Mouse (Mus musculus): ENCODE data around the gene Klhl20. TPM values are rescaled to one million over a fixed set of nuclear protein-coding genes. Genes with fewer than 3 reads are reported as not detected.
A peak's percentile ranks its signal among the peaks of the same experiment; 100 is the strongest.

Klhl20 gene
- polyA plus RNA-seq, 1 experiment from 2014 or later: 22.2 TPM

DNA sequence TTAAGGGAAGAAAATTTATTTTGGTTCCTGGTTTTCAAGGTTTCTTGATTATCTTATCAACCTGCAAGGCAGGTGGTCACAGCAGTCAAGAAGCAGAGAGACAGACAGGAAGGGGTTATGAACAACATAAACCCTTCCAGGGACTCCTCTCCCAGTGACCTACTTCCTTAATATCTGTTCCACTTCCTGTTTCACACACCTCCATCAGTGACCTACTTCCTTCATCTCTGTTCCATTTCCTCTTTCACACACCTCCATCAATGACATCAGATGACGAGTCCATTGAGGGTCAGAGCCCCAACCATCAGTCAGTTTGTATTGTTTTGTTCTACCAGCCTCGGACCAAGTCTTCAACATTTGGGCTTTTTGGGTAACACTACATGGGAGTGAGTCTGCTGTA, 8.2 kb upstream of the Klhl20 start:
- H3K9me3 ChIP-seq: no peaks in the 10 kb centered on the region
- H3K27ac ChIP-seq: no peak overlapping the region
- 87% methylated on average over 2 of the region's 2 CpGs for WGBS
- no peak for ATAC-seq (ENCODE audit: low FRiP score, low read depth)
- no peak overlapping the region for H3K9ac ChIP-seq
- no peaks in the 10 kb centered on the region for H3K36me3 ChIP-seq
- no peak overlapping the region for H3K4me2 ChIP-seq (replicated peaks)
- H3K4me3 ChIP-seq: no peak overlapping the region
- H3K27me3 ChIP-seq (replicated peaks): no peaks in the 10 kb centered on the region
- peaks cover 5% of the 10 kb centered on the region; the same call in 1 of the 2 replicates for H3K4me1 ChIP-seq

GRCm38 (mm10) chr1:161126461-161126860, 4.8 kb downstream of the Klhl20 start:
- ATAC-seq (ENCODE audit: low FRiP score, low read depth): no peak
- Histone ChIP-seq H3K36me3 (peaks cover 2% of the 10 kb centered on the region; the same call in 1 of the 2 replicates), H3K4me1 (peaks cover 9% of the 10 kb centered on the region), H3K9me3 (no peaks in the 10 kb centered on the region), H3K4me2 (replicated peaks) (no peak overlapping the region), H3K27ac (no peak overlapping the region), H3K4me3 (no peak overlapping the region), H3K27me3 (replicated peaks) (no peaks in the 10 kb centered on the region), H3K9ac (no peak overlapping the region)
- 76% methylated on average over 1 of the region's 1 CpGs for WGBS

GRCm38 (mm10) chr1:161122661-161123418, 8.5 kb downstream of the Klhl20 start:
- WGBS: 92% methylated on average over 10 of the region's 10 CpGs
- no peak for ATAC-seq (ENCODE audit: low FRiP score, low read depth)

DNA sequence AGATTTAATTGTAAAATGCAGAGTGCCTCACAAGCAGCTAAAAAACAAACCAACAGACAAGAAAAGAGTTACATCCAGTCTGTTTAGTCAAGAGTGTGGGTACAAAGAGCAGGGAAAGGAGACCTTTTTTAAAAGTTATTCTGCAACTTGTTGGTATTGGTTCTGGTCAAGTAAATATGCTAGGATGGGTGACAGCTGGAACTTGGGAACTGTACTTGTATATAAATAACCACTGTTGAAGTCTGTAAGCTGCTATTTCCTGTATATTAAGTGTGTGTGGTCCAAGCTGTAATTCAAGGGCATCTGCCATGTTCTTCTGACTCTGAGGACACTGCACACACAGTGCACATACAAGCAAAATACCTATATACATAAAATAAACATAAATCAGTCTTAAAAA, 16.7 kb downstream of the Klhl20 start:
- Histone ChIP-seq H3K9me3 (no peaks in the 10 kb centered on the region), H3K27me3 (replicated peaks) (no peaks in the 10 kb centered on the region), H3K4me2 (replicated peaks) (no peak overlapping the region), H3K36me3 (peaks cover 2% of the 10 kb centered on the region), H3K4me3 (no peak overlapping the region), H3K27ac (no peak overlapping the region), H3K4me1 (no peaks in the 10 kb centered on the region), H3K9ac (no peak overlapping the region)
- no peak for ATAC-seq (ENCODE audit: low FRiP score, low read depth)

More at GRCm38 (mm10) chr1:161122661-161123418, 8.5 kb downstream of the Klhl20 start:
- Histone ChIP-seq H3K27me3 (replicated peaks) (no peaks in the 10 kb centered on the region), H3K9me3 (no peaks in the 10 kb centered on the region), H3K9ac (no peak overlapping the region), H3K36me3 (peaks cover 7% of the 10 kb centered on the region; the same call in 1 of the 2 replicates), H3K4me2 (replicated peaks) (no peak overlapping the region), H3K27ac (no peak overlapping the region), H3K4me1 (no peaks in the 10 kb centered on the region), H3K4me3 (no peak overlapping the region)

DNA sequence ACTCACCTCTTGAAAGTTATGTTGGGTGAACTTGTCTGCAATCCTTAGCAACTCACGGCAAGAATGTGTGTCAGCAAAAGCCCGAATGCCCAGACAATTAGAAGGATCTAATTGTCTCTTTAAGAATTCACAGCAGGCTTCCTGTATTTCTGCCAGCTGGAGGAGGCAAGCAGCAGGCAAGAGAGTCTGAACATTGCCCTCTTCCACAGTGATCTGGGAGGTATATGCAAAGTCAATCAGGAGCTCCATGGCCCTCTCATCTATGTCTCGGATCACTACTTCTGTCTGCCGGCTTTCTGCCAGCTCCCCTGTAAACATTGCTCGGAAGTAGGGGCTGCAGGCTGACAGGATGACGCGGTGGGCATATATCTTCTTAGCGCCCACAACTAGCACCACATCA, 22.1 kb downstream of the Klhl20 start:
- Histone ChIP-seq H3K36me3 (peaks cover 22% of the 10 kb centered on the region), H3K27ac (no peak overlapping the region), H3K4me3 (no peak overlapping the region), H3K4me1 (no peaks in the 10 kb centered on the region), H3K9ac (no peak overlapping the region), H3K4me2 (replicated peaks) (no peak overlapping the region), H3K9me3 (no peaks in the 10 kb centered on the region), H3K27me3 (replicated peaks) (no peaks in the 10 kb centered on the region)
- ATAC-seq (ENCODE audit: low FRiP score, low read depth): no peak
- 90% methylated on average over 8 of the region's 8 CpGs for WGBS

DNA sequence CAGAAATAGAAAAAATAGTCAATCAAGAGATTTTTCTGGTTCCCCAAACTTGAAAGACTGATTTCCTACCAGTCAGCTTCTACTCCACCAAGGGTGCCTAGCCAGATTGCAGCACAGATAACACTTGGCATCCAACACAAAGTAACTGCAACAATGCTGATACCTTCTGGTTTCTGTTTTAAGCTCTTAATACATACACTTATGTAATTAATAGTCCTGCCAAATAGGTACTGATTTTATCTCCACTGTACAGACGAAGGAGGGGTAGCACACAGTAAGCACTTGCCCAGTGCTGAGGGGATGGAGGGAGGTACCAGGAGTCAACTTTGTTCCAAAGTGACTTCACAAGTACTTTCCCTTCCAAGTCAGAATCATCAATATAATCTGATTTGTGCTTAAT, 27.5 kb downstream of the Klhl20 start:
- H3K36me3 ChIP-seq: peaks cover 30% of the 10 kb centered on the region
- no peaks in the 10 kb centered on the region for H3K9me3 ChIP-seq
- no peak overlapping the region for H3K27ac ChIP-seq
- H3K27me3 ChIP-seq (replicated peaks): no peaks in the 10 kb centered on the region
- 79% methylated on average over 1 of the region's 1 CpGs for WGBS
- H3K4me3 ChIP-seq: no peak overlapping the region
- no peaks in the 10 kb centered on the region for H3K4me1 ChIP-seq
- H3K9ac ChIP-seq: no peak overlapping the region
- ATAC-seq (ENCODE audit: low FRiP score, low read depth): no peak
- H3K4me2 ChIP-seq (replicated peaks): no peak overlapping the region

DNA sequence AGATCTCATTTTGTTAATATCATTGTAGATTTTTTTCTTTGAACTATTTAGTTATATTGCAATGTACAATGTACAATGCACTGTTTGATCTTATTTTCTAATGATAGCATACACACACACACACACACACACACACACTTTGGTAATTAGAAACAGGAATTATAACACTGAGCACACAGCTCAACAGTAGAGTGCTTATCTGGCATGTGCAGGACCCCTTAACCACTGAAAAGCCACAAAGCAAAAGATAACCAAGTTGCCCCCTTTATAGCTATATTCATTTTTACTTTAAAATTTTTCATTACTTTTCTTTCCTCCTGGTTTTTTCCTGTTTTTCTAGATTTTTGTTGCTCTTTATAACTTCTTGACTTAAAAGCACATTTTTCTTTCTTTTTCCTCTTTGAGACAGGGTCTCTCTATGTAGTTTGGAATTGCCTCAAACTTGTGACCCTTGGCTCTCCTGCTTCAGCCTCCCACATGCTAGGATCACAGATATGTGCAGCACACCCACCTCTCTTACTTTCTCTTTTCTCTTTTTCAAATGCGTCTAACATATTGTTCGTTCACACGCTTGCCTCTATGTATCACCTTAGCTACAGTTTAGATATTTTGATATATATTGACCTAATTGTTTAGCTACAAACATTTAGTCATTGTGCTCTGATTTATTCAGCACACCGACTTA, 31.4 kb downstream of the Klhl20 start:
- peaks cover 29% of the 10 kb centered on the region; the same call in 1 of the 2 replicates for H3K36me3 ChIP-seq
- H3K9me3 ChIP-seq: no peaks in the 10 kb centered on the region
- WGBS: 96% methylated on average over 4 of the region's 4 CpGs
- no peak overlapping the region for H3K27ac ChIP-seq
- H3K4me1 ChIP-seq: no peaks in the 10 kb centered on the region
- H3K9ac ChIP-seq: no peak overlapping the region
- H3K27me3 ChIP-seq (replicated peaks): no peaks in the 10 kb centered on the region
- ATAC-seq (ENCODE audit: low FRiP score, low read depth): no peak
- H3K4me3 ChIP-seq: no peak overlapping the region
- no peak overlapping the region for H3K4me2 ChIP-seq (replicated peaks)

DNA sequence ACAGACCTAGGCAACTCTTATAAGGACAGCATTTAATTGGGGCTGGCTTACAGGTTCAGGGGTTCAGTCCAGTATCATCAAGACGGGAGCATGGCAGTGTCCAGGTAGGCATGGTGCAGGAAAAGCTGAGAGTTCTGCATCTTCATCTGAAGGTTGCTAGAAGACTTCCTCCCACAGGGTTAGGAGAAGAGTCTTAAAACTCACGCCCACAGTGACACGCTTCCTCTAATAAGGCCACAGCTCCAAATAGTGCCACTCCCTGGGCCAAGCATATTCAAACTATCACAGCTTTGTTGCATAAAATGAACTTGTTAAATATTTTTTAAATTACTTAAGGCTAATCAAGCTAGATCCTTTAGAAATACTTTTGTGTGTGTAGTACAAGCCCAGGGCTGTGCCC, 54.1 kb downstream of the Klhl20 start:
- Histone ChIP-seq H3K27ac (no peak overlapping the region), H3K9ac (no peak overlapping the region), H3K4me1 (peaks cover 18% of the 10 kb centered on the region), H3K4me3 (no peak overlapping the region), H3K4me2 (replicated peaks) (no peak overlapping the region), H3K36me3 (peaks cover 18% of the 10 kb centered on the region), H3K9me3 (no peaks in the 10 kb centered on the region), H3K27me3 (replicated peaks) (no peaks in the 10 kb centered on the region)
- no peak for ATAC-seq (ENCODE audit: low FRiP score, low read depth)
- WGBS: 95% methylated on average over 3 of the region's 3 CpGs

GRCm38 (mm10) chr1:161076238-161076637, 55.1 kb downstream of the Klhl20 start:
- Histone ChIP-seq H3K27me3 (replicated peaks) (no peaks in the 10 kb centered on the region), H3K27ac (no peak overlapping the region), H3K4me3 (no peak overlapping the region), H3K4me1 (peaks cover 27% of the 10 kb centered on the region), H3K4me2 (replicated peaks) (no peak overlapping the region), H3K9ac (no peak overlapping the region), H3K9me3 (no peaks in the 10 kb centered on the region), H3K36me3 (peaks cover 14% of the 10 kb centered on the region)
- WGBS: 89% methylated on average over 6 of the region's 6 CpGs
- no peak for ATAC-seq (ENCODE audit: low FRiP score, low read depth)

DNA sequence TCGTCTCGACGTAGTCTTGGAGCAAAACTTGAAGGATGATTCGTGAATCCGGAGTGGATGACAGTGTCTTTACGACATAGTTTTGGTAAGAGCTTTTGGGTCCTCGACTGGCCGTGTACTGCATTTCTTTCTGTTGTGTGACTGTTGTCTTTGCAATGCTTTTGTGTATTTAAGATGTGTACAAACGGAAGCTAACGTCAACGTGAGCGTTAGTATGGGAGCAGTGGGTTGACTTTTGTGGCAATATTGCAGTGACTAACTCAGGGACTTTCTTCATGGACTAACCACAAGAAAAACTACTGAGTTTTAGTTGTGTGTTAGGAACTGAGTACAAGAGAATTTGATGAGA, 60.1 kb downstream of the Klhl20 start:
- Histone ChIP-seq H3K9ac (peak overlapping the region; percentile 64), H3K27ac (no peak overlapping the region), H3K4me2 (replicated peaks) (peak overlapping the region; percentile 80), H3K4me1 (peaks cover 34% of the 10 kb centered on the region), H3K4me3 (peak overlapping the region; percentile 77), H3K36me3 (no peaks in the 10 kb centered on the region), H3K9me3 (no peaks in the 10 kb centered on the region), H3K27me3 (replicated peaks) (no peaks in the 10 kb centered on the region)
- under 1% methylated on average over 12 of the region's 12 CpGs for WGBS
- ATAC-seq (ENCODE audit: low FRiP score, low read depth): no peak

- peak within 1 kb of the TSS; percentile 80 for H3K4me2 ChIP-seq (replicated peaks)
- H3K36me3 ChIP-seq: no peaks in the 10 kb centered on the region
- no peaks in the 10 kb centered on the region for H3K9me3 ChIP-seq
- H3K9ac ChIP-seq: peak within 1 kb of the TSS; percentile 64
- no peaks in the 10 kb centered on the region for H3K27me3 ChIP-seq (replicated peaks)
- peak; percentile 99 for ATAC-seq (ENCODE audit: low FRiP score, low read depth)
- peak within 1 kb of the TSS; percentile 77 for H3K4me3 ChIP-seq
- peaks cover 34% of the 10 kb centered on the region for H3K4me1 ChIP-seq
- under 1% methylated on average over 57 of the region's 57 CpGs for WGBS
- no peak within 1 kb of the TSS for H3K27ac ChIP-seq
These were observed 60.7 kb downstream of the Klhl20 start, which contains the start of the genes Dars2 and Cenpl for GRCm38 (mm10) chr1:161070352-161071271. Gene Dars2, minus strand, starts transcription at chr1:161070658. Gene Cenpl, plus strand, starts transcription at chr1:161070713.

DNA sequence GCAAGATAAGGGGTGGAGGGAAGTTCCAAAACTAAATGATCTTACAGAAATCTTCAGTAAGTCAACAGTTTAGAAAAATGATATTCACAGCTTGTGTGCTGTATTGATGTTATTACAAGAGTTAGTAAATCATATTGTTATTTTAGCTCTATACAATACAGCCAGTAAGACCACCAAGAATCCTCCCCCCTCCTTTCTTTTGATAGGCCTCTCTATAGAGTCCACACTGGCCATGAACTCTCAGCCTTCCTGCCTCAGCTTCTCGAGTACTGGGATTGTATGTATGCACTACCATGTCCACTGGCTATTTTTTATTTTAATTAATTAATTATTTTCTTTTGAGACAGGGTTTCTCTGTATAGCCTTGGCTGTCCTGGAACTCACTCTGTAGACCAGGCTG, 68.0 kb downstream of the Klhl20 start:
- 82% methylated on average over 1 of the region's 1 CpGs for WGBS
- Histone ChIP-seq H3K36me3 (peaks cover 15% of the 10 kb centered on the region), H3K4me2 (replicated peaks) (no peak overlapping the region), H3K9ac (no peak overlapping the region), H3K9me3 (no peaks in the 10 kb centered on the region), H3K27me3 (replicated peaks) (no peaks in the 10 kb centered on the region), H3K27ac (no peak overlapping the region), H3K4me3 (no peak overlapping the region), H3K4me1 (no peaks in the 10 kb centered on the region)
- ATAC-seq (ENCODE audit: low FRiP score, low read depth): no peak
